Mouse (Mus musculus): ENCODE results near the gene Lmo2.

Gene Lmo2

DNA sequence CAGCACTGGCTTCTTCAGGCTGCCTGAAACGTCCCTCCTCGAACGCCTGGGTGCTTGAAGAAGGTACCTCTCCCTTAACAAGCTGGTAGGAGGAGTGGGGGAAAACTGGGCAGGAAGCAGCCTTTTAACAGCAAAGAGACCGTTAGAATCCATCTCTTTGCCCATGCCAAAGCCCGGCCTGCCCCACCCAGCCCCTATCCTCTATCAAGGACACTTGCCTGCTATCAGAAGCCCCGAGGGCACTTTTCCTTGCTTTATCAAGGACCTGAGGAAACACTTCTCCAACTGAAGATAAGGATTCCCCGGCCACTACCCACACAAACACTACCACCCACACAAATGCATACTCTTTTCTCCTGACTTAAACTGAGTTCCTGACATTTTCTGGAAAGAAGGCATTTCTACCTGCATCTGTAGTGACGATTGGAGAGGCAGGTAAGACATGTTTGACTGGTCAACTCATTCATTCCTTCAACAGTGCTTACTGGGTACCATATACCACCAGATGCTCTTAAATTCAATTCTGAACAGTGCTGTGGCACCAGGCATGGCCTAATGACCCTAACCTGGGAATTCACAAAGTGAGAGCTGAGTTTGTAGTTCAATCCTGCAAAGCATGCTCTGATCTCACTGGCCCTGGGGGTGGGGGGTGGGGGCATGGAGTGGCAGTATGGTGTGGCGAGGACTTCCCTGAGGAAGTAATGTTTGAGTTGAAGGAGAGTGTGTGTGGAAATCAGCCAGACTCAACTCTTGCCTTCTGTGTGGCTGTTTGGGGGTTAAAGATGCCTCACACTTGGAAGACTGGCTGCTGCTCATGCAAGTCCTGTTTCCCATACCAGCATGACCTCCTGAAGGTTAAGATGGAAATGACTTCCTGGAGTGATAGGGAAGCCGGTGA lies at the start of gene Lmo2:
Lmo2 (plus strand) TSS at position 338 of the 898 bp plus-strand sequence.
- CTCF ChIA-PET = interaction anchor here (0.6 kb wide), 1 partner anchor 27 kb away, joined by 7 read pairs; no protein-coding TSS in a partner anchor

DNA sequence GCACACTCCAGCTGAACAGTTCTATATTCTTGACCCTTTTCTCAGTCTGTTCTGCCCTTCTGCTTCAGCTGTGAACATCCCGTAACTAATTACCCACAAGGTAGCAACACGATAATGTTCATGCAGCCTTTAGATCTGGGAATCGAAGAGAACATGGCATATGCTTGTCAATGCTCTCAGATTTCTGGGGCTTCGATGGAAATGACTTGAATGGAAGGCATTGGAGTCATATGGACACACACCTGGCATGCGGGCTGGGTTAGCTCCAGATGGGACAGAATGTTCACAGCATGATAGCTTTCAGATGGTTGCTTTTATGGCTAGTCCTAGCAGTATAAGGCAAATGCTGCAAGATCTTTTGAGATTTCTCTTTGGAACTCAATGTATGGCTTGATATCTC lies 47.2 kb upstream of the Lmo2 start:
- CTCF ChIA-PET = no interaction called here

DNA sequence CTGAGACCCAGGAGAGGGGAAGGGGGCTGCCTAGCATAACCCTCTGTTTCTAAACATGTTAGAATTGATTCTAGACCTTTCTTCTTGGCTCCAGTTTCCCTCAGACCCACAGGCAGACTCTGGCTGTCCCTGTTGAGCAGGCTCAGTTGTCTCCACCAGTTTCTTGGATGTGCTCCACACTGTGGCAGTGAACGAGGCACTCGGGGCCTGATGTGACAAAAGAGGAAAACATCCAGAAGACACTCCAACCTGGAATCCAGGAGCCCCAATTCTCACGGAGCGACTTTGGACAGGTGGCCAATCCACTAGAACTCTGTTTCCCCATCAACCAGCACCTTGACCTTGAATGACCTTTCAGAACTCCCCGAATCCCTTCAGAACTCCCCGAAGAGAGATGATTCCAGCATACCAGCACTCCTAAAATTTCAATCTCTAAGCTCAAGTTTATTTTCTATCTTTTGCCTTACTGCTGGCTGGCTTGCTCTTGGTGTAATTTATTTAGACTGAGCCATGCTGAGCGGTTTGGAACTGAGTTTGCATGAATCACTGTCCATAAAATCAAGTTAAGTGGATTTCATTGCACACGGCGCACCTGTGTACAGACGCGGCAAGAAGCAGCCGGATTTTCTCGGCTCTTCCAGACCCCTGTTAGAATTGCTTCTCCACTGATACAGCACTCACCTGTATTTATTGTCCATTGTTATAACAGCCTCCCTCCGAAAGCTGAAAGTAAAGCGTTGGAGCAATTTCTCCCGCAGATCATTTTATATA lies 45.1 kb upstream of the Lmo2 start:
- CTCF ChIA-PET = no interaction called here

DNA sequence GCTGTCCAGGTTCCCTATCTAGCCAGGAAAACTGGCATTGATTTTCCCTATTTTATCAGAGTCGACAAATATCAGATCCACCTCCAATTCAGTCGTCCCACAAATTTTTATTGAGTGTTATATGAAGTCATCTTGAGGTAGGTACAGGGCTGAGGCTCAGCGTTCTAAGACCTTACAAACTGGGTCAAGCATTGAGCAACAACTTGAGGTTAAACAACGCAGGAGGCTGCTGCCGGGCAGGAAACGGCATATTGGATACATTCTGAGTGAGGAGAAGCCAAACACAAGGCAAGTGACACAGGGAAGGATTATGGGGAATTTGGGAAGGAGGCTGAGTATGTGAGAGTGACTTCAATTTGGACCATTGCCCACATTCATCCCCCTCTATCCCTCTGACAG lies 44.5 kb upstream of the Lmo2 start:
- CTCF ChIA-PET = no interaction called here

DNA sequence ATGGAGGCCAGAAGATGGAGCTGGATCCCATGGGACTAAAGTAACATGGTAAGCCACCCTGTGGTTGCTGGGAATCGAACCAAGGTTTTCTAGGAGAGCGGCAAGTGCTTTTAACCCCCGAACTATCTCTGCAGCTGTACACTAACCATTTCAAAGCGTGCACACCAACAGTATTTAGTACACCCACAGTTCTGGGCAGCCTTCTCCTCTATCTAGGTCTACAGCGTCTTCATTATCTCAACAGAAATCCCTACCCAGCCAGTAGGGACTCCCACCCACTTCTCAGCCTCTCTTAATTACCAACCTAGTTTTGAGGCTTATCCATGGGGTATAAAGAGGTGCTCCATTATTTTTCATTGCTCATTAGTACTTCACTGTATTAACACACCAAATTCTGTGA lies 41.7 kb upstream of the Lmo2 start:
- CTCF ChIA-PET = no interaction called here

DNA sequence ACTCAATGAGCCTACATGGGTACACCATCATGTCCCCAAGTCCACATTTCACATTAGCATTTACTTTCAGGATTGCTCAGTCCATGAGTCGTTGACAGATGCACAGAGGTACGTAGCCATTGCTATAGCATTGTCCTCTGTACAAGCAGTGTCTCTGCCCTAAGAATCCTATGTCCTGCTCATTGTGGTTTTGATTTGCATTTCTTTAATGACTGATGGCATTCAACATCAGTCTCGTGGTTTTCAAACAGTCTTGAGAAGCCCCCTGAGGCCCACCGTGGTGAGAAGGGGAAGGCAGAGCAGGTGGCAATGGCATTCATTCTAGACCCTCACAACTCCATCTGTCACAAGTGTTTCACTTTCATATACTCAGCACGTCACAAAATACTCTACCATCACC lies 40.4 kb upstream of the Lmo2 start:
- CTCF ChIA-PET = interaction anchor here (1.3 kb wide), 1 partner anchor 24 kb away, joined by 3 read pairs; no protein-coding TSS in a partner anchor

DNA sequence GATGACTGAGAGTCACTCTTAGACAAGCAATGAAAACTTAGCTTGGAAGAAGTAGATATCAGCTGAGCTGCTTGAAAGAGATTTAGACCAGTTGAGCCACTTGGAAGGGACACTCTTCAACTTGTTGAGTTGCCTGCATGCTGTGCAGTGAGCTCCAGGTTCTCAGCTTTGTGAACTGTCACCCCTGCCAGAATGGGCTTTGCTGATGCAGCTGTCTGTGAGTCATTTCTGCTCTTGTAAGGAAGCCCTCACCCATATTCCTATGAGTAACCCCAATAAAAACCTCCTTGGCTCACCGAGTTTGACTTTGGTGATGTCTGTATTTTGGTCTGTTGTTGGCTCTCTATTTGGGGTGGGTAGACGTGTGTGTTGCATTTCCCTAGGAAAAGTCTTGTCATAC lies 39.4 kb upstream of the Lmo2 start:
- CTCF ChIA-PET = interaction anchor here (0.6 to 1.3 kb wide), 2 partner anchors 9 to 23 kb away, joined by 3 to 5 read pairs; no protein-coding TSS in a partner anchor

DNA sequence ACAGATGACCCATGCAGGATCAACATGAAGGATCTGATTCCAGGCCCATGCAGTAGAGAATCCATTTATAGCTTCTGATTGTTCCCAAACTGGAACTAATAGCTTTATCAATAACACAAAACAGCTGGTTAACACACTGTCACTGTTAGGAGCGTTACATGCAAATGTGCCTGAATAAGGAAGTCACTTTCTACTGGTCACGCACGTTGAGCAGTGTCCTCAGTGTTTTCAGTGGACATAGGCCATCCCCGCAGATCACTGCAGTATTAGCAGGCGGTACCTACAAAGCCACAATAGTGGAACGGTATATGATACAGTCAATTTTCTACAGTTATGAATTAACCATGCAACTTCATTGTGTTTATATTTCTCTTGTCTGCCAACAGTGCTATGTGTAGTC lies 38.3 kb upstream of the Lmo2 start:
- CTCF ChIA-PET = interaction anchor here (0.7 kb wide), 1 partner anchor 15 kb away, joined by 3 read pairs; no protein-coding TSS in a partner anchor

DNA sequence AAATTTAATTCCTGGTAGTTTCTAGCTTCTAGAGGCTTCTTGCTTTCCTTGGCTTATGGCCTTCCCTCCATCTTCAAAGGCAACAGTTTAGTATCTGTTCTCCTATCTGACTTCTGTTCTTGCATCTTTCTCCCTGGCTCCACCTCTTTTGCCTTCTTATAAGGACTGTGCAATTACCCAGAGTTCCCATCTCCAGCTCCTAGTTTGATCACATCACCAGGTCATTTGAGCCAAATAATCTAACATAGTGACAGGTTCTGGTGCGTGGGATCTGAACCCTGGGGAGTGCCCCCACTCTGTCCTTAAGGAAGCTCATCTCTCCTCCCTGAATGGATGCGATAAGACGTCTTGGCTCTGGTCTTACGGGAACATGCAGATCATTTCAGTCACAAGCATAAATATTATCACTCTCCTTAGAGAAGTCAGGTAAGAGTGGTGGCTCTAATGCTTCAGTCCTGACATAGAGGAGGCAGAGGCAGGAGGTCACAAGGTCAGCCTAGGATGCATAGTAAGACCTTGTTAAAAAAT lies 31.1 kb upstream of the Lmo2 start:
- CTCF ChIA-PET = no interaction called here

DNA sequence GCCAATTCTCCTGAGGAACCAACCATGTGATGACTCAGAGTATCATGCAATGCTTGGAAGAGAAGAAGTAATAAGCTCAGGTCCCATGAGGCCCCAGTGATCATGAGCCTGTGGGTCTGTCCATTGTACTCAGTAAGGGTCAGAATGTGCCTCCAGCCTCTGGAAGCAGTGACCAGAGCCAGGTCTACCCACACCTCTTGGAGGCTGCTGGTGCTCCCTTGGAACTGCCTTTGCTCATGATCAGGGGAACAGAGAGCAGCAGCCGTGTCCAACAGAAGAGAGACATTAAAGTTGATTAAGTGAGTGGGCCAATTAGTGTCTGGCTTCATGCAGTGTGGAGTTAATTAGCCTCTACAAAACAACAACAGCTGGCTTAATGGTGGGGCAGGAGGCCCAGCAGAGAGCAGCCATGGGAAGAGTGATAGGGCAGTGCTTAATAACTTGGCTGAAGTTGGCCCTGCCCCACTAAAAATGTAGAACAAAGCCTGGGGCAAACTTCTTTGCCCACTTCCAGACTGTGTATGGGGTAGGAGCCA lies 30.1 kb upstream of the Lmo2 start:
- CTCF ChIA-PET = no interaction called here

DNA sequence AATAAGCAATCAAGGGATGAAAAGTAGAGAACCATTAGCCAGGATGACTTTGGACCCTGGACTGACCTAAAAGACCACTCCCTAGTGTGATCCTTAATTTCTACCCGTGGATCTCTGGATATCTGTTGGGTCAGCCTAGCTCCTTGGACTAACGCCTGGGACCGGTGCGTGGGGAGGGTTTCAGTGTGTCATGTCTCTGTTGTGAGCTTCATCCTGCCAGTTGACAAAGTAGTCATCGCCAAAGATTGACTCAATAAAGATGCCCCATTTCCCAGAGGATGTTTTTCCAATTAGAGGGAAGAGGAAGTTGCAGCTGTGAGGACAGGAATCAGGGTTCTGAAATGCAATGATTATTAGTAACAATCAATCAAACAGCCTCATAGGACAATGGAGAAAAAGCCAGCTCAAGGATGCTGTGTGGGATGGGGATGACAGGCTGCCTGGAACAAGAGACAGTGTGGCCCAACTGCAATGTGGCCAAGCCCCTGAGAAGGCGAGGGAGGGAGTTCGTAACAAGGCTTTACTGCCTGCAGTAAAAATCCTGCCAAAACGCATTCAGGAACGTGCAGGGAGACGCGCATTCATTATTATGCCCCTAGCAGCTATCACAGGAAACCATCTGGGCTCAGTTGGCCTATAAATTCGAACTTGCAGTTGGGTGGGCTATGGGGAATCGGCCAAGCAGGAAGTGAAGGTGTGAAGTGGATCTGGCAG lies 27.3 kb upstream of the Lmo2 start:
- CTCF ChIA-PET = interaction anchor here (0.8 kb wide), 1 partner anchor 27 kb away, joined by 7 read pairs; the partner anchor contains the start of gene Lmo2

DNA sequence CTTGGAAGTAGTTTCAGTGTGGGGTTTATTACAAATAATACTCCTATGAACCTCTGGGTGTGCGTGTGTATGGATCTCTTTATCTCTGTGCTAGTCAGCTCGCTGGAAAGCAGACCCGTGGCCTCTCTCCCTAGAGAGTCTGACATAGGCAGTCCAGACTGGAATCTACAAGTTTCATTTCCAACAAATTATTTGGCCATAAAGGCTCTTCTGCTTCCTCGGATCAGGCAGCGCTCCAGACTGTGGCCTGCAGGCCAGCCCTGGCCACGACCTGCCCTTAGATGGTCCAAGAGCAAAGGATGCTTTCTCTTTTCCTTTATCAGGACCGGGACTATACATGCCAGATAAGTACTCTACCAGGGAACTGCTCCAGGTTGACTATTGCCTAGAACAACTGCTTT lies 26.3 kb upstream of the Lmo2 start:
- CTCF ChIA-PET = no interaction called here

DNA sequence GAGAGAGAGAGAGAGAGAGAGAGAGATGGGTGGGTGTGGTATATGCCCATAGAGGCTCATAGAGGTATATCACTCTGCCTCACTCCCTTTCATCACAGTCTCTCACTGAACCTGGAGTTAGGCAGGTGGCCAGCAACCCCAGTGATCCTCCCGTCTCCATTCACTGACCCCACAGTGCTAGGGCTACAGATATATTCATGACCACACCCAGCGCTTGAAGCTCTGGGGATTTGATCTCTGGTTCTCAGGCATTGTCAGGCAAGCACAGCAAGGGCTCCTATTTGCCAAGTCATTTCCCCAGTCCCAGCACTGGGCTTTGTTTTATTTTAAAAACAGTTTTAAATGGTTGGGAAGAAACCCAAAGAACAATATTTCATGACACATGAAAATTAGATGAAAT lies 25.8 kb upstream of the Lmo2 start:
- CTCF ChIA-PET = no interaction called here

DNA sequence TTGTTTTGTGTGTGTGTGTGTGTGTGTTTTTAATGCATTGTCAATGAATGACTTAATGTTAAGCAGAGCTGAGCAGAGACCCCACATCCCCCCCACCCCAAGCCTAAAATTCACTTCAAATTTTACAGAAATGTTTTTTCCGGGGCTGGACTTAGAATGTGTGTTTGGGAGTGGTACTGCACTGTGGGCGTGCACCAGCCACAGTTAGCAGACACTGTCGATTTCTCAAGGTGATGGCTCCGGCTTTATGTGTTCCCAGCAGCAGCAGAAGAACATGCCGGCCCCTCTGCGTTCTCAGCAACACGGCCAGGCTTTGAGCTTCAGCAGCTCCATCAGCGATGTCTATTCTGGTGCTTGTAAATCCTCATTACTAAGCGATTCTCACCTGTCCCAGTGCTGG lies 25.3 kb upstream of the Lmo2 start:
- CTCF ChIA-PET = interaction anchor here (0.7 to 0.8 kb wide), 2 partner anchors 28 to 44 kb away, joined by 4 to 15 read pairs; no protein-coding TSS in a partner anchor

DNA sequence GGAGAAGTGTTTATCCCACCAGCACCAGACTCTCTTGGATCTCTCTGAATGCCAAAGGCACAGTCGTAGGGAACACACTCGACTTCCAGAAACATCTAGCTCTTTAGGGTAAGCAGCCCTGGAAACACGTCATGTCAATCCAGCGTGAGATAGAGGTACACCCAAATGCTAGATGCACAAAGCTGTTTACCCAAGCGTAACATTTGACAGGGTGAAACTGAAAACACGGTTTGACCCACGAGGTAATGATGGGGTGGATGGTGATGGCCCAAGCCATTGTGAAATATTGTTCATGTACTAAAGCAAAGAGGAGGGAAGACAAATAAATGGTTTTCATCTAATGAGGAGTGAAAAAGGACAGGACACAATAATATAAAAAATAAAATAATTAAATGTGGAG lies 23.5 kb upstream of the Lmo2 start:
- CTCF ChIA-PET = no interaction called here

DNA sequence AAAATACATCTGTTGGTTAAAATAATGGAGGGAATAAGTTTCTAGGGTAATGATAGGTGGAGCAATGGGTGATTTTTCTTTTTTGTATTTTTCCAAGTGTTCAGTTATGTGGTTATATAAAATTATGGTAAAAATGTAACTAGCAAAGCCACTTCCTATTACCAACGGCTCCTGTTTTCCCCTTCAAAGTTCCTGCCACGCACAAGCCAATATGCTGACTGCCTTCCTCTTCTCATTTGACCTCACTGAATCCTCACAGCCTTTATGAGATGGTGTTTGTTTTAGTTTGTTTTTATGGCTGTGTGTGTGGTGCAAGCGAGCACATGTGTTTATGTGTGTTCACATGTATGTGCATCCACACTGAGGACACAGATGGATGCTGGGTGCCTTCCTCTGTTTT lies 23.1 kb upstream of the Lmo2 start:
- CTCF ChIA-PET = interaction anchor here (1.3 to 1.5 kb wide), 2 partner anchors 10 to 48 kb away, joined by 3 read pairs; no protein-coding TSS in a partner anchor

DNA sequence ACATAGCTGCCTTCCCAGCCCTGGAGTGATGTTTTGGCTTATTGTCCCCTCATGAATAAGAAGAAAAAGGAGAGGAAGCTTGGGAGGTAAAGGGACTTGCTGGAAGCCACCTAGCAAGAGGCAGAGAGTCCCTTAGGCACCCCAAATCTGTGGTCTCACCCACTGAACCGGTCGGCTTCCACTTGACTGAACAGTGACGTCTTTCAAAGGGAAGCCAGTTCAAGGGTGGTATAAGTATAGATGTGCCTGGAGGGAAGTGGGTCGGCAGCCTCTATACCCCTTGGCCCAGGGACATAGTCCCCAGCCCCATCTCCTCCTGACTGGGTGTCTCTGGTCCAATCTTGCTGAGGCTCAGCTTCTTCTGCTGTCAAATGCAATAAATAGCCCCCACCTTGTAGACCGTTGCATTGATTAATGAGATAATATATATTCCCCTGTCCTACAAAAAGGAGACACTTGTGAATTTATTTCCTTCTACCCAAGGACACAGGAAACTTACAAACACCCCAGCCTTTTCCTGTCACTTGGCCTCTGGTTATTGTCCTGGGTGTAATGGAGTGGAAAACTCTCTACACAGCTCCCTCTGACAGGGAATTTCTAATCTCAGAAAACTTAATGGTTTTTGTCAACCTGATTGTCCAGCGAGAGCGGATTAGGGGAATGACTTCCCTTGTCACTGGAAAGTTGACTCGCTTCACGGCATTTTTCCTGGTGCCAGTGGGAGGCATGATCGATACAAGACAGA lies 21.9 kb upstream of the Lmo2 start:
- CTCF ChIA-PET = interaction anchor here (0.7 to 1.5 kb wide), 3 partner anchors 9 to 46 kb away, joined by 3 read pairs; no protein-coding TSS in a partner anchor

DNA sequence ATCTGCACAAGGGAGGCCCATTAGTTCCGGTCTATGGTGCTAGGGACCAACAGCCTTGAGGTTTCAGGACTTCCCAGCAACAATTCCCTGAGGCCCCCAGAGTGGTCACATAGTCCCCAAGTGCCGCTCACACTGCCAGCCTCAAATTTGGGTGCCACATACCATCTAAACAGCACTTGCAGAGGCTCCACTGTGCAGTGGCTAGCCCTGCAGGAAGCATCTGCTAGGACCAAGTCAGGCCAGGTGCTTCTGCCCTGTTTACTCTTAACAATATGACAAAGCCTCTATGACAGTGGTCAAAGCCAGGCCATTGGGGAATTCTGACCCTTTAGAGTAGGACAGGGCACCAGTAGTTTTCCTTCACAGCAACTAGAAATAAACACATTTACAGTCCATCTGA lies 21.1 kb upstream of the Lmo2 start:
- CTCF ChIA-PET = no interaction called here

DNA sequence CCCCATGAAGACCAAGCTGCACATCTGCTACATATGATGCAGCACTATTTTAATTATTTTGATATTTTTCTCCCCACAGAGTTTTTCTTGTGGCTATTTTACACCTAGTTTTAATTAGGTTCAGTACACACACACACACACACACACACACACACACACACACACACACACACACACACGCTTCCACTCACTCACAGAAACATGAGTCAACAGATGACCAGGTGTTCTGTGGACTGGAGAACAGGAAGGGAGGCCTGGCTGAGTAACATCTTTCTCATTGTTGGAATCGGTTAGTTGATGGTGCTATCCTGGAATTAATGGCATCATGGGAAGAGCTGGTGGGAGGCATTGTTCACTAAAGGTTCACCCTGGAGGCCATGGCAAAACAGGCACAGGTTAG lies 20.1 kb upstream of the Lmo2 start:
- CTCF ChIA-PET = no interaction called here

DNA sequence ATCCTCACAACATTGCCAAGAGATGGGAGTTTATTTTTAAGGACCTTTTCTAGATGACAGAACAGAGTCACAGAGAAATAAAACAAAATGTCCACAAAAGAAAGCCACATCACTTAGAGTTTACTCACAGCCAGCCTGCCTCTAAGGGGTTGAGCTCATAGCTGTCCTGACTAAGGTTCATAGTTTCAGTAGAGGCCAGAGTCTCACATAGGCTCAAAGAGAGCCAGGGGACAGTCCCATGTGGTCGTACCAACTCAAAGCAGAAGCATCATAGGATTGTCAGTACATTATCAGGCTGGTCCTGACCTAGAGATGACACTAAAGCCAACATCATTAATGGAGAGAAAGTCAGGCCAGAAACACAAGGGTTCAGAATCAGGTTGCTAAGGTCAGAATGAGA lies 19.2 kb upstream of the Lmo2 start:
- CTCF ChIA-PET = no interaction called here

DNA sequence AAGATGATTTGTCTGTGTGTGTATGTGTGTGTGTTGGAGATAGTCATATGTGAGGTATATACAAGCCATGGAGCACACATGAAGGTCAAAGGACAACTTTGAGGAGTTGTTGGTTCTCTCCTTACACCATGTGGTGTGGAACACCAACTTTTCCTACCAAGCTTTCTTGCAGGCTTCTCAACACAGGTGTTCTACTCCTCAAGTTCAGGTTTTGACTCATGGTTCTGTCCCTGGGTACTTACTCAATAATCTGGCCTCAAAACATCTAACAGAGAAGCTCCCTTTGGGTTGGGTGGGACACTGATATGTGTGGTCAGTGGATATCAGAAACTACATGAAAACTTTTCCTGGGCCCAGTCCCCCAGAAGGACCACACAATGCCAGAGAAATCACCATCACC lies 18.8 kb upstream of the Lmo2 start:
- CTCF ChIA-PET = interaction anchor here (0.7 kb wide), 1 partner anchor 43 kb away, joined by 4 read pairs; no protein-coding TSS in a partner anchor

Measured in spleen, embryonic (tissue).